ENCODE assay signal across 8 mouse cellular contexts in genomic region chr13:59889468-59890117, GRCm38 (mm10).
DNase-seq lines count a peak whose midpoint lies in the region; ATAC-seq and TF ChIP-seq lines count a peak whose summit lies in the region.
"Had no signal": no experiment of that assay in that cellular context is flagged by ENCODE, and none has a peak within 500 bp of the region (broad histone marks: within the 10 kb centered on the region; RNA-seq: fewer than 3 reads in every experiment).

No protein-coding gene starts in this region.

- WGBS in hindbrain, postnatal 0 days, result 19% methylated on average over 10 of the region's 10 CpGs
- 19% methylated on average over 10 of the region's 10 CpGs for WGBS in midbrain, embryonic 13.5 days

- H3K36me3 ChIP-seq in hindbrain, postnatal 0 days (ENCODE audit: insufficient read depth, low read length), result no peaks in the 10 kb centered on the region
- H3K36me3 ChIP-seq in midbrain, embryonic 13.5 days, result no peaks in the 10 kb centered on the region
- H3K36me3 ChIP-seq: embryonic facial prominence, embryonic 15.5 days had no signal

- peaks cover 7% of the 10 kb centered on the region; the same call in 1 of the 2 replicates for H3K4me1 ChIP-seq in hindbrain, postnatal 0 days (ENCODE audit: insufficient read depth, low read length)
- H3K4me1 ChIP-seq in midbrain, embryonic 13.5 days (replicated peaks), result peaks cover 12% of the 10 kb centered on the region

- DNase-seq in NIH3T3 (ENCODE audit: low read depth), result peak; percentile 90
- peak; percentile 48 to 67 for DNase-seq in adrenal gland, postnatal 36 days
- peak; percentile 80 for DNase-seq in forelimb bud, embryonic 11.5 days (ENCODE audit: low read depth, low spot score)
- DNase-seq in hindbrain, postnatal 0 days (ENCODE audit: low spot score), result peak; percentile 91
- peak; percentile 71 to 73 for DNase-seq in left cerebral cortex, postnatal 10 days (ENCODE audit: extremely low spot score in 1 of 2, low spot score in 2 of 2)
- DNase-seq in testis, postnatal 14 days (ENCODE audit: low spot score), result peak; percentile 39

- no peak overlapping the region for H3K4me3 ChIP-seq in hindbrain, postnatal 0 days (ENCODE audit: low read length)
- H3K4me3 ChIP-seq in midbrain, embryonic 13.5 days (replicated peaks), result no peak overlapping the region
- H3K4me3 ChIP-seq: embryonic facial prominence, embryonic 15.5 days had no signal

- H3K9ac ChIP-seq in hindbrain, postnatal 0 days (replicated peaks; ENCODE audit: low read length), result no peak overlapping the region
- H3K9ac ChIP-seq in midbrain, embryonic 13.5 days (replicated peaks), result no peak overlapping the region
- H3K9ac ChIP-seq: embryonic facial prominence, embryonic 15.5 days had no signal

- TF ChIP-seq CTCF in hindbrain, postnatal 0 days (IDR thresholded peaks at IDR 0.05; ENCODE audit: low read depth), result peak; percentile 77

- ATAC-seq in hindbrain, postnatal 0 days, result peak; percentile 87
- peak; percentile 87 for ATAC-seq in midbrain, embryonic 13.5 days

- H3K27me3 ChIP-seq in hindbrain, postnatal 0 days (ENCODE audit: insufficient read depth, low read length), result no peaks in the 10 kb centered on the region
- peaks cover 19% of the 10 kb centered on the region; the same call in 1 of the 2 replicates for H3K27me3 ChIP-seq in midbrain, embryonic 13.5 days
- H3K27me3 ChIP-seq: embryonic facial prominence, embryonic 15.5 days had no signal

- intact Hi-C loops in left cerebral cortex, postnatal 10 days (cut with DNase I), result loop anchor here (5.0 kb wide), 3 partner anchors 288 to 578 kb away; partner anchors contain the start of gene Gas1

- no peaks in the 10 kb centered on the region for H3K9me3 ChIP-seq in hindbrain, postnatal 0 days (ENCODE audit: low read length)
- H3K9me3 ChIP-seq in midbrain, embryonic 13.5 days, result peaks cover 2% of the 10 kb centered on the region; the same call in 1 of the 2 replicates
- H3K9me3 ChIP-seq: embryonic facial prominence, embryonic 15.5 days had no signal

- H3K27ac ChIP-seq in hindbrain, postnatal 0 days, result no peak overlapping the region
- no peak overlapping the region for H3K27ac ChIP-seq in midbrain, embryonic 13.5 days
- H3K27ac ChIP-seq: embryonic facial prominence, embryonic 15.5 days had no signal

- no peak overlapping the region for H3K4me2 ChIP-seq in hindbrain, postnatal 0 days (ENCODE audit: low read depth, low read length)
- H3K4me2 ChIP-seq in midbrain, embryonic 13.5 days (replicated peaks), result no peak overlapping the region
- H3K4me2 ChIP-seq: embryonic facial prominence, embryonic 15.5 days had no signal

Comparison
In these comparisons a context has a peak if more than half of its experiments do, and no peak if none do; other contexts are left out.
1. DNase-seq: peak in every context shown above with its lines; median percentile 91 in hindbrain, postnatal 0 days; 90 in NIH3T3; 80 in forelimb bud, embryonic 11.5 days; 72 in left cerebral cortex, postnatal 10 days; 58 in adrenal gland, postnatal 36 days; 39 in testis, postnatal 14 days.